Mouse (Mus musculus) limb, embryonic 10.5 days (tissue): ENCODE measurements around the gene Hip1r. TPM values are rescaled to one million over a fixed set of nuclear protein-coding genes. Genes with fewer than 3 reads are reported as not detected.

Experiments
- DNase-seq: peaks from one replicate; pipeline ENCODE4 v3.0.0-alpha.2; 2017; ENCODE audit warnings: low spot score
- H3K27ac ChIP-seq: fragments of 300-500 bp; sonication (generic); 2 replicates; pipeline ENCODE4 v1.5.1; 2016; ENCODE audit warnings: mild to moderate bottlenecking
- H3K27me3 ChIP-seq: fragments of 300-500 bp; sonication (generic); 2 replicates; pipeline ENCODE4 v1.6.1; 2016; ENCODE audit warnings: low read depth, mild to moderate bottlenecking; ENCODE audit not compliant: poor library complexity, severe bottlenecking
- H3K36me3 ChIP-seq: fragments of 300-500 bp; sonication (generic); 2 replicates; pipeline ENCODE4 v1.6.1; 2016; ENCODE audit warnings: mild to moderate bottlenecking, moderate library complexity
- H3K4me1 ChIP-seq: fragments of 300-500 bp; sonication (generic); 2 replicates; pipeline ENCODE4 v1.6.1; 2016
- H3K4me3 ChIP-seq: fragments of 300-500 bp; sonication (generic); 2 replicates; pipeline ENCODE4 v1.5.1; 2016; ENCODE audit warnings: mild to moderate bottlenecking, moderate library complexity
- H3K9me3 ChIP-seq: fragments of 300-500 bp; sonication (generic); replicated peaks from 2 replicates; pipeline ENCODE4 v1.6.1; 2016; ENCODE audit warnings: mild to moderate bottlenecking
- WGBS: fragments of 180-500 bp; shearing (Covaris S2); methylation state at CpG from one replicate; pipeline ENCODE4 v1.1.7; 2016; 5-methylcytosine and 5-hydroxymethylcytosine counted together
- polyA plus RNA-seq: library from polyadenylated mRNA; unstranded; fragments of >200 nt; fragmentation: Nextera tagmentation; extraction: Ambion mirVana; gene quantifications from 2 replicates; pipeline ENCODE4 v1.2.1, GENCODE M21; 2016

Hip1r gene
- polyA plus RNA-seq, 1 experiment from 2014 or later: 7.1 TPM

GRCm38 (mm10) chr5:124027702-124028470 lies 54.5 kb downstream of the Hip1r start:
- DNase-seq: no peak
- H3K4me3 ChIP-seq: no peak overlapping the region
- H3K9me3 ChIP-seq: no peaks in the 10 kb centered on the region
- H3K4me1 ChIP-seq: peaks cover 42% of the 10 kb centered on the region
- WGBS: 85% methylated on average over 19 of the region's 19 CpGs
- peaks cover 45% of the 10 kb centered on the region for H3K36me3 ChIP-seq
- no peak overlapping the region for H3K27ac ChIP-seq
- no peaks in the 10 kb centered on the region for H3K27me3 ChIP-seq

DNA sequence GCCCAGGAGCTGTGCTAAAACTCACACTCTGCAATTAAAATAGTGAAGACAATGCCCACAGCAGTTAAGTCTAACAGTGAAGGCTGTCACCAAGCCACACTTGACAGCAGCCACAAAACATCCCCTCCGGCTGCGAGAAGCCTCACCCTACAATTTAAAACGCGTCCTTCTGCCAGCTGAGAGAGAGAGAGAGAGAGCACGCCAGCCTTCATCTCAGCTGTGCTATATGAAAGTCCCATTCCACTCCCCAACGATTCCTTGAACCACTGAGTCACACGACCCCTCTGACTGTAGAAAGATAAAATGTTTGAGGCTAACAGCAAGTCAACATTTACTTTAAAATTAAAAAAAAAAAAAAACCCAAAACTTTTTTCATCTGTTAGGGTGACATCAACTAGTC lies 55.3 kb downstream of the Hip1r start:
- H3K36me3 ChIP-seq: peaks cover 45% of the 10 kb centered on the region
- H3K27ac ChIP-seq: no peak overlapping the region
- H3K4me1 ChIP-seq: peaks cover 39% of the 10 kb centered on the region
- no peak overlapping the region for H3K4me3 ChIP-seq
- H3K27me3 ChIP-seq: no peaks in the 10 kb centered on the region
- 85% methylated on average over 7 of the region's 7 CpGs for WGBS
- H3K9me3 ChIP-seq: no peaks in the 10 kb centered on the region
- no peak for DNase-seq

- WGBS: 93% methylated on average over 19 of the region's 19 CpGs
- Histone ChIP-seq H3K4me1 (peaks cover 35% of the 10 kb centered on the region), H3K9me3 (no peaks in the 10 kb centered on the region), H3K27ac (no peak overlapping the region), H3K4me3 (no peak overlapping the region), H3K36me3 (peaks cover 45% of the 10 kb centered on the region), H3K27me3 (no peaks in the 10 kb centered on the region)
- no peak for DNase-seq
Observed at GRCm38 (mm10) chr5:124029220-124030035, 56.0 kb downstream of the Hip1r start.

GRCm38 (mm10) chr5:124030386-124031067 lies 57.1 kb downstream of the Hip1r start:
- H3K27ac ChIP-seq: peak overlapping the region; percentile 91; the same call in 1 of the 2 replicates
- DNase-seq: no peak
- H3K27me3 ChIP-seq: no peaks in the 10 kb centered on the region
- H3K4me3 ChIP-seq: peak overlapping the region; percentile 76
- H3K36me3 ChIP-seq: peaks cover 38% of the 10 kb centered on the region
- no peaks in the 10 kb centered on the region for H3K9me3 ChIP-seq
- H3K4me1 ChIP-seq: peaks cover 26% of the 10 kb centered on the region
- 80% methylated on average over 12 of the region's 12 CpGs for WGBS

GRCm38 (mm10) chr5:124031068-124031955 lies 57.9 kb downstream of the Hip1r start:
- H3K36me3 ChIP-seq: peaks cover 30% of the 10 kb centered on the region
- 2% methylated on average over 26 of the region's 26 CpGs for WGBS
- DNase-seq: peak; percentile 63
- H3K27ac ChIP-seq: peak overlapping the region; percentile 91
- H3K27me3 ChIP-seq: no peaks in the 10 kb centered on the region
- peak overlapping the region; percentile 76 for H3K4me3 ChIP-seq
- no peaks in the 10 kb centered on the region for H3K9me3 ChIP-seq
- peaks cover 22% of the 10 kb centered on the region for H3K4me1 ChIP-seq

GRCm38 (mm10) chr5:124032001-124032508 lies 58.6 kb downstream of the Hip1r start, which contains the start of gene Vps37b:
TSS of gene Vps37b (minus strand) at chr5:124032270.
- H3K4me3 ChIP-seq: peak within 1 kb of the TSS; percentile 76
- peak; percentile 98 for DNase-seq
- peak within 1 kb of the TSS; percentile 91 for H3K27ac ChIP-seq
- WGBS: under 1% methylated on average over 52 of the region's 52 CpGs
- peaks cover 29% of the 10 kb centered on the region for H3K4me1 ChIP-seq
- peaks cover 23% of the 10 kb centered on the region for H3K36me3 ChIP-seq
- H3K27me3 ChIP-seq: no peaks in the 10 kb centered on the region
- H3K9me3 ChIP-seq: no peaks in the 10 kb centered on the region

GRCm38 (mm10) chr5:124034471-124034870 lies 61.0 kb downstream of the Hip1r start:
- no peaks in the 10 kb centered on the region for H3K27me3 ChIP-seq
- no peak overlapping the region for H3K27ac ChIP-seq
- peaks cover 22% of the 10 kb centered on the region for H3K4me1 ChIP-seq
- H3K9me3 ChIP-seq: no peaks in the 10 kb centered on the region
- no peak for DNase-seq
- H3K4me3 ChIP-seq: no peak overlapping the region
- WGBS: 81% methylated on average over 11 of the region's 11 CpGs
- peaks cover 6% of the 10 kb centered on the region for H3K36me3 ChIP-seq

DNA sequence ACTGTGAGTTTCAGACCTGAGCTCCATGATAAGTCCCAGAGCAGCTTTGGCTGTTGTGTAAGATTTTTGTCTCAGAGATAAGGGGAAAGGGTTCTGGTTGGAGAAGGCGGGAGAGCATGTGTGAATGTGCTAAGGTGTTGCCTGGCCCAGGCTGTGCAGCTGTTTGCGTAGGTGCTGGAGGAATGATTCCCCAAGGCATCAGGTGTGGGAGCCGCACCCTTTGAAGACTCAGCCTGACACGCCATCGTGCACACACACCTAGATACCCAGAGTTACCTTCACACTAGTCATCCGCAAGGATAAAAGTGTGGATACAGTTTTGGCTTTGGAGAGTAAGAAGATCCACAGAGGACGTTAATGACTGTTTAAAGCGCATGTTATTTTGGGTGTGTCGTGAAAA lies 62.0 kb downstream of the Hip1r start:
- Histone ChIP-seq H3K4me1 (peaks cover 20% of the 10 kb centered on the region), H3K36me3 (no peaks in the 10 kb centered on the region), H3K27ac (no peak overlapping the region), H3K4me3 (no peak overlapping the region), H3K27me3 (no peaks in the 10 kb centered on the region), H3K9me3 (no peaks in the 10 kb centered on the region)
- WGBS: 88% methylated on average over 9 of the region's 9 CpGs
- no peak for DNase-seq

DNA sequence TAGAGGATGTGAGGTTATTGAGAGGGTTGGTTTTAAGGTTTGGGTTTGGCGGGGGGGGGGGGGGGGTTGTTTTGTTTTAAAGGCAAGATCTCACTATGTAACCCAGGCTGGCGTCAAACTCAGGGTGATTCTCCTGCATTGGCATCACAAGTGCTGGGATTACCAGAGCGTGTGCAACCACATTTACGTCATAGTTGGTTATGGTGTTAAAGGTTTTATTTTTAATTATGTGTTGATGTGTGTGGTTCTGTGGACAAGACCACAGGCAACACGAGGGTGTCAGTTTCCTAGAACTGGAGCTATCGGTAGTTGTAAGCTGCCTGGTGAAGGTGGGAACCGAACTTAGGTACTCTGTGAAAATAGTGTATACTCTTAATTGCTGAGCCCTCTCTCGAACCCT lies 62.4 kb downstream of the Hip1r start:
- H3K27ac ChIP-seq: no peak overlapping the region

DNA sequence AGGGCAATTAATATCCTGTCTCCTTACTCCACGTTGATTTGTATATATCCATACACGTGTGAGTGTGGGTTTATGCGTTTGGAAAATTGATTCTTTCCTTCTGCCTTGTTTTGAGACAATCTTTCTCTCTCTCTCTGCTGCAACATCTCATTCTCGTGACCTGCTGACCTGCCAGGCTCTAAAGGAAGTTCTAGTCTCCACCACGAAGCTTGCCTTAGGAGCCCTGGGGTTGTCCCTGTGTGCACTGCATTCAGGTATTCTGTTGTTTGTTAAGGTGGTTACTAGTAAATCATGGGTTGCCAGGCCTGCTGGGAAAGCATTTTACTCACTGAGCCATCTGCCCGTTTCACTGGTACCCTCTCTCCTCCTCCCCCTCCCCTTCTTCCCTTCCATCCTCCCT lies 62.9 kb downstream of the Hip1r start:
- no peak for DNase-seq
- WGBS: 51% methylated on average over 6 of the region's 6 CpGs
- H3K27ac ChIP-seq: no peak overlapping the region

More for the DNA sequence above, 62.4 kb downstream of the Hip1r start:
- Histone ChIP-seq H3K4me1 (peaks cover 16% of the 10 kb centered on the region), H3K27me3 (no peaks in the 10 kb centered on the region), H3K36me3 (no peaks in the 10 kb centered on the region), H3K9me3 (no peaks in the 10 kb centered on the region), H3K4me3 (no peak overlapping the region)
- DNase-seq: no peak
- WGBS: 76% methylated on average over 8 of the region's 8 CpGs

GRCm38 (mm10) chr5:124036836-124037235 lies 63.4 kb downstream of the Hip1r start:
- WGBS: 89% methylated on average over 5 of the region's 5 CpGs
- Histone ChIP-seq H3K9me3 (no peaks in the 10 kb centered on the region), H3K27me3 (no peaks in the 10 kb centered on the region), H3K4me3 (no peak overlapping the region), H3K27ac (no peak overlapping the region), H3K36me3 (no peaks in the 10 kb centered on the region), H3K4me1 (peaks cover 9% of the 10 kb centered on the region)
- DNase-seq: no peak

More for the DNA sequence above, 62.9 kb downstream of the Hip1r start:
- H3K4me1 ChIP-seq: peaks cover 10% of the 10 kb centered on the region
- no peaks in the 10 kb centered on the region for H3K36me3 ChIP-seq
- no peak overlapping the region for H3K4me3 ChIP-seq
- H3K9me3 ChIP-seq: no peaks in the 10 kb centered on the region
- no peaks in the 10 kb centered on the region for H3K27me3 ChIP-seq

DNA sequence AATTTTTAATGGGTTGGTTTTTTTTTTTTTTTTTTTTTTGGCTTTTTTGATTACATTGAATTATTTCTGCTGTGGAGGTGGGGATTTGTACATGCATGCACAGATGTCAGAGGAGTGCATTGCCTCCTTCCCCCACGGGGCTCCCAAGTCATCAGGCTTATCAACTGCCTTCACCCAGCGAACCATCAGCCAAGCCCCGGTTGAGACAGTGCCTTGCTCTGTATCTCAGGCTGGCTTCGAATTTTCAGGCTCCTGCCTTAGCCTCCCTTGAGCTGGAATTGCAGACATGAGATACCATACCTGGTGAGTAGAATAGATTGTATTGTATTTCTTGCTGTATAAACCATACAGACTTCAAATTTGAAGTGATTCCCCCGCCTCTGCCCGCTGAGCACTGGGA lies 66.2 kb downstream of the Hip1r start:
- no peak for DNase-seq
- Histone ChIP-seq H3K36me3 (no peaks in the 10 kb centered on the region), H3K27ac (no peak overlapping the region), H3K4me3 (no peak overlapping the region), H3K9me3 (no peaks in the 10 kb centered on the region), H3K27me3 (no peaks in the 10 kb centered on the region), H3K4me1 (peaks cover 14% of the 10 kb centered on the region)
- 92% methylated on average over 6 of the region's 6 CpGs for WGBS
